Comparison of ENCODE assay signal across 8 mouse cellular contexts in the genomic region with DNA sequence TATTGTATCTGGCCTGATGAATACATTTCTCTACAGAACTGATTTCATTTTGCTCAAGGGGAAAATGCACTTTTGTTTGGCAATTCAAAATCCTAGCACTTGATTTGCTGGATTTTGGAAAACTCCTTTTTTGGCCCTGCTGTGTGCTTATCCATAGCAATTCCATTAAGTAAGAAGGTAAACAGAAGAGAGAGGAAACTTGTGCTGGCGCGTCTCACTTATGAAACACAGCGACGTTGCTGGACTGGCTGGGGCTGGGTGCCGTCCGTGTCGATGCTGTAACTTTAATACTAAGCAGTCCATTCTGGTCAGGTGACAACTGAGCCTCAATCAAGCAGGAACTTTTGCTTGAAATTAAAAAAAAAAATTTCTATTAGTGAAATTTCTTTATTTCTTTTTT. TPM values are rescaled to one million over a fixed set of nuclear protein-coding genes. Genes with fewer than 3 reads are reported as not detected.
A peak's percentile ranks its signal among the peaks of the same experiment; 100 is the strongest.
DNase-seq lines count a peak whose midpoint lies in the region.

No protein-coding gene starts in this region.

- peak; percentile 58 for DNase-seq in adrenal gland, postnatal 14 days
- no peak for DNase-seq in adrenal gland, postnatal 25 days
- peak; percentile 24 for DNase-seq in ovary, postnatal 36 days (ENCODE audit: low spot score)
- no peak for DNase-seq in ovary, postnatal 10 days (ENCODE audit: low spot score)
- peak; percentile 25 to 62 for DNase-seq in kidney, postnatal 25 days
- no peak for DNase-seq in spleen, postnatal 10 days (ENCODE audit: low spot score in 2 of 2)
- DNase-seq in cerebellum, adult 9-10 months = no peak
- DNase-seq in frontal cortex, adult 2 months (ENCODE audit: extremely low spot score in 1 of 2, low spot score in 1 of 2) = no peak

RNA-seq across cellular contexts. Expression of a gene that starts 8.6 kb away (rescaled TPM):
- 45.3 and 55.8 TPM in 2 replicates for total RNA-seq in adrenal gland, postnatal 14 days (2021)
- total RNA-seq in adrenal gland, postnatal 25 days (2021) = 30.6 and 37.6 TPM in 2 replicates
- 18.1 and 20.9 TPM in 2 replicates for polyA plus RNA-seq in frontal cortex, adult 2 months (2012; rRNA removed)

Comparison
In these comparisons a context has a peak if more than half of its experiments do, and no peak if none do; other contexts are left out.
1. DNase-seq: peak in adrenal gland, postnatal 14 days (single experiment), ovary, postnatal 36 days (single experiment) and kidney, postnatal 25 days (2 of 2); none in adrenal gland, postnatal 25 days (single experiment), ovary, postnatal 10 days (single experiment), spleen, postnatal 10 days (0 of 2), cerebellum, adult 9-10 months (single experiment) and frontal cortex, adult 2 months (0 of 2).